Mouse (Mus musculus) olfactory bulb, adult 2 months (tissue): Measurements from ENCODE around the gene 1810010D01Rik.

Source experiments
- CTCF ChIP-seq: fragments of 200-500 bp; IDR thresholded peaks from 2 replicates; pipeline ENCODE4 v1.5.1; 2012; ENCODE audit warnings: low read depth, mild to moderate bottlenecking, low read length, moderate library complexity; ENCODE audit not compliant: insufficient read depth
- POLR2A ChIP-seq: fragments of 200-500 bp; IDR thresholded peaks from 2 replicates; pipeline ENCODE4 v1.6.1; 2012; ENCODE audit warnings: mild to moderate bottlenecking, low read depth, low read length, moderate library complexity; ENCODE audit not compliant: insufficient read depth

DNA sequence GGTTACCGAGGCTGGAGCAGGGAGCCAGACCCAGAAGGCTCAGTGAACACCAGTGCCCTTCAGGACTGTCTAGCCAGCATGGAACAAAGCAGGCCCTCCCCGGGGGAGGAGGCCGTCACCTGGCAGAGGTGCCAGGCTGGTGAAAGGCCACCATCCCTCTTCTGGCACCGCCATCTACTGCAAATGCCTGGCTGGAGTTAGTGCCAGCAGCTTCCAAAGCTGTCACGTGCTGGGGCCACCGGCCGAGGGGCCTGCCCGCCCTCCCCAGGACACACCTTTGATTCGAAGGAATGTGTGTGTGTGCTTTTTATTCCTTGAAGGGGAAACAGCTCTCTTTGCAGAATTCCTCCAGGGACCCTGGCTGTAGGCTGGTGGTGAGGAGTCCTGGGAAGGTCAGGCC, 23.7 kb upstream of the 1810010D01Rik start:
- TF ChIP-seq POLR2A (no peak), CTCF (no peak)
